Mouse (Mus musculus) urinary bladder, postnatal 14 days (tissue): ENCODE data around the gene Ndufa12.

Source experiments
- DNase-seq: peaks from one replicate; pipeline ENCODE4 v3.0.0; 2021; ENCODE audit warnings: low spot score

Ndufa12 gene

GRCm38 (mm10) chr10:94230172-94230981 lies 31.9 kb downstream of the Ndufa12 start:
- no peak for DNase-seq

GRCm38 (mm10) chr10:94231025-94231424 lies 32.5 kb downstream of the Ndufa12 start:
- no peak for DNase-seq

- no peak for DNase-seq
Measured at GRCm38 (mm10) chr10:94235200-94235599, 36.7 kb downstream of the Ndufa12 start.

GRCm38 (mm10) chr10:94241346-94241745 lies 42.8 kb downstream of the Ndufa12 start:
- no peak for DNase-seq

GRCm38 (mm10) chr10:94247748-94248349 lies 49.3 kb downstream of the Ndufa12 start:
- no peak for DNase-seq

GRCm38 (mm10) chr10:94249575-94250456 lies 51.3 kb downstream of the Ndufa12 start:
- no peak for DNase-seq

GRCm38 (mm10) chr10:94253260-94253807 lies 54.8 kb downstream of the Ndufa12 start:
- DNase-seq = no peak

- DNase-seq = no peak
Measured at GRCm38 (mm10) chr10:94254766-94255165, 56.2 kb downstream of the Ndufa12 start.

GRCm38 (mm10) chr10:94255744-94256143 lies 57.2 kb downstream of the Ndufa12 start:
- DNase-seq = no peak

- no peak for DNase-seq
Measured at GRCm38 (mm10) chr10:94256518-94256917, 58.0 kb downstream of the Ndufa12 start.

GRCm38 (mm10) chr10:94260544-94260943 lies 62.0 kb downstream of the Ndufa12 start:
- no peak for DNase-seq

GRCm38 (mm10) chr10:94262646-94263045 lies 64.1 kb downstream of the Ndufa12 start:
- no peak for DNase-seq

GRCm38 (mm10) chr10:94263211-94263610 lies 64.7 kb downstream of the Ndufa12 start:
- no peak for DNase-seq

GRCm38 (mm10) chr10:94265656-94266542 lies 67.4 kb downstream of the Ndufa12 start:
- no peak for DNase-seq
